Mouse (Mus musculus) MEL (cell line): Measurements from ENCODE around the gene Kcnn3. TPM values are rescaled to one million over a fixed set of nuclear protein-coding genes. Genes with fewer than 3 reads are reported as not detected.
A peak's percentile ranks its signal among the peaks of the same experiment; 100 is the strongest.

Source experiments
- DNase-seq: peaks from one replicate; pipeline ENCODE4 v3.0.0; 2011; ENCODE audit warnings: low read depth, low spot score
- H3K27ac ChIP-seq: 2 replicates; pipeline ENCODE4 v1.5.1; 2012; ENCODE audit warnings: low read depth, mild to moderate bottlenecking, control low read depth, low read length, moderate library complexity; ENCODE audit not compliant: control insufficient read depth
- H3K27me3 ChIP-seq, 2 experiments: fragments of 150-350 bp in 1 of 2; sonication (generic) in 1 of 2; 2 replicates each; pipeline ENCODE4 v1.6.1; 2012; ENCODE audit warnings: low read length in 2 of 2, mild to moderate bottlenecking in 2 of 2, improper control_type of control experiment in 1 of 2, moderate library complexity in 1 of 2; ENCODE audit not compliant: insufficient read depth in 2 of 2, control insufficient read depth in 1 of 2
- H3K36me3 ChIP-seq, 2 experiments: 2 replicates each; pipeline ENCODE4 v1.6.1; 2012 to 2014; ENCODE audit warnings: low read length in 2 of 2, improper control_type of control experiment in 1 of 2, inconsistent platforms in 1 of 2, mild to moderate bottlenecking in 1 of 2; ENCODE audit not compliant: insufficient read depth in 2 of 2, control insufficient read depth in 1 of 2
- H3K4me1 ChIP-seq, 2 experiments: fragments of 150-350 bp in 1 of 2; sonication (generic) in 1 of 2; 2 replicates each; pipeline ENCODE4 v1.6.1; 2012; ENCODE audit warnings: low read length in 2 of 2, improper control_type of control experiment in 1 of 2, mild to moderate bottlenecking in 1 of 2; ENCODE audit not compliant: insufficient read depth in 2 of 2, control insufficient read depth in 1 of 2
- H3K4me3 ChIP-seq, 2 experiments: fragments of 150-350 bp in 1 of 2; sonication (generic) in 1 of 2; 2 replicates each; pipeline ENCODE4 v1.5.1; 2012; ENCODE audit warnings: low read depth in 2 of 2, low read length in 2 of 2, mild to moderate bottlenecking in 2 of 2, moderate library complexity in 2 of 2, control low read depth in 1 of 2, improper control_type of control experiment in 1 of 2; ENCODE audit not compliant: control insufficient read depth in 1 of 2, insufficient read depth in 1 of 2
- H3K79me2 ChIP-seq: 2 replicates; pipeline ENCODE4 v1.6.1; 2012; ENCODE audit warnings: mild to moderate bottlenecking, low read length, moderate library complexity; ENCODE audit not compliant: control insufficient read depth, poor library complexity, insufficient read depth
- H3K9ac ChIP-seq: 2 replicates; pipeline ENCODE4 v1.6.1; 2012; ENCODE audit warnings: low read depth, mild to moderate bottlenecking, control low read depth, low read length, moderate library complexity; ENCODE audit not compliant: control insufficient read depth, poor library complexity, severe bottlenecking
- H3K9me3 ChIP-seq: fragments of 150-350 bp; sonication (generic); replicated peaks from 2 replicates; pipeline ENCODE4 v1.6.1; 2012; ENCODE audit warnings: mild to moderate bottlenecking, low read length, improper control_type of control experiment, moderate library complexity; ENCODE audit not compliant: insufficient read depth
- BHLHE40 ChIP-seq: IDR thresholded peaks from 2 replicates; pipeline ENCODE4 v1.6.1; 2012; ENCODE audit warnings: low read depth, mild to moderate bottlenecking, inconsistent platforms, low read length, improper control_type of control experiment, borderline replicate concordance
- CHD2 ChIP-seq: IDR thresholded peaks from 2 replicates; pipeline ENCODE4 v1.6.1; 2011; ENCODE audit warnings: low read length, improper control_type of control experiment
- CTCF ChIP-seq, 3 experiments: IDR thresholded peaks in 2 of 3; conservative IDR thresholded peaks in 1 of 3; 2 replicates each; pipeline ENCODE4 v1.5.1; 2011 to 2012; ENCODE audit warnings: low read length in 3 of 3, low read depth in 2 of 3, mild to moderate bottlenecking in 2 of 3, improper control_type of control experiment in 1 of 3, inconsistent platforms in 1 of 3, mixed read lengths in 1 of 3, moderate library complexity in 1 of 3; ENCODE audit not compliant: control insufficient read depth in 1 of 3, insufficient read depth in 1 of 3, poor library complexity in 1 of 3, severe bottlenecking in 1 of 3
- ELF1 ChIP-seq: IDR thresholded peaks from 2 replicates; pipeline ENCODE4 v1.6.1; 2014; ENCODE audit warnings: low read depth, mild to moderate bottlenecking, inconsistent platforms, low read length, improper control_type of control experiment, moderate library complexity
- JUND ChIP-seq: IDR thresholded peaks from 2 replicates; pipeline ENCODE4 v1.6.1; 2011; ENCODE audit warnings: low read depth, mild to moderate bottlenecking, improper control_type of control experiment, low read length
- MAX ChIP-seq: IDR thresholded peaks from 2 replicates; pipeline ENCODE4 v1.6.1; 2011; ENCODE audit warnings: low read length, improper control_type of control experiment
- RAD21 ChIP-seq: IDR thresholded peaks from 2 replicates; pipeline ENCODE4 v1.6.1; 2011; ENCODE audit warnings: mild to moderate bottlenecking, low read depth, low read length, improper control_type of control experiment
- SMC3 ChIP-seq: IDR thresholded peaks from 2 replicates; pipeline ENCODE4 v1.6.1; 2011; ENCODE audit warnings: low read depth, low read length, improper control_type of control experiment
- TBP ChIP-seq: IDR thresholded peaks from 2 replicates; pipeline ENCODE4 v1.8.0; 2011; ENCODE audit warnings: low read depth, low read length, improper control_type of control experiment
- TCF12 ChIP-seq: IDR thresholded peaks from 2 replicates; pipeline ENCODE4 v1.6.1; 2014; ENCODE audit warnings: low read depth, mild to moderate bottlenecking, inconsistent platforms, low read length, improper control_type of control experiment, moderate library complexity
- USF1 ChIP-seq: IDR thresholded peaks from 2 replicates; pipeline ENCODE4 v1.6.1; 2014; ENCODE audit warnings: low read depth, mild to moderate bottlenecking, inconsistent platforms, low read length, improper control_type of control experiment, moderate library complexity
- USF2 ChIP-seq, 2 experiments: IDR thresholded peaks; 2 replicates each; pipeline ENCODE4 v1.6.1; 2011 to 2012; ENCODE audit warnings: improper control_type of control experiment in 2 of 2, low read length in 2 of 2, borderline replicate concordance in 1 of 2, inconsistent platforms in 1 of 2, low read depth in 1 of 2, mild to moderate bottlenecking in 1 of 2; ENCODE audit not compliant: insufficient read depth in 1 of 2
- ZC3H11A ChIP-seq: IDR thresholded peaks from 2 replicates; pipeline ENCODE4 v1.6.1; 2012; ENCODE audit warnings: low read depth, mild to moderate bottlenecking, inconsistent platforms, low read length, improper control_type of control experiment
- ZKSCAN1 ChIP-seq: IDR thresholded peaks from 2 replicates; pipeline ENCODE4 v1.6.1; 2012; ENCODE audit warnings: low read depth, mild to moderate bottlenecking, inconsistent platforms, low read length, improper control_type of control experiment, moderate library complexity
- ZMIZ1 ChIP-seq: IDR thresholded peaks from 2 replicates; pipeline ENCODE4 v1.6.1; 2012; ENCODE audit warnings: low read depth, mild to moderate bottlenecking, inconsistent platforms, low read length, improper control_type of control experiment, moderate library complexity
- polyA plus RNA-seq, 2 experiments: library from polyadenylated mRNA; stranded (reverse) in 1 of 2; unstranded in 1 of 2; fragments of >175 nt in 1 of 2; fragments of >200 nt in 1 of 2; gene quantifications; 2 replicates each; pipeline versions ENCODE4 v1.2.1 to v1.2.4; 2012; ENCODE audit warnings: low replicate concordance in 2 of 2, low read depth in 1 of 2; ENCODE audit not compliant: insufficient read length in 2 of 2, insufficient read depth in 1 of 2, missing spikeins in 1 of 2
- total RNA-seq: library from RNA; depleted of rRNA; stranded (reverse); fragments of 300-350 nt; gene quantifications from 2 replicates; pipeline ENCODE4 v1.2.3, GENCODE M21; 2012

Gene Kcnn3
- total and polyA plus RNA-seq, 3 experiments, result 0.04 TPM; not detected in 2

DNA sequence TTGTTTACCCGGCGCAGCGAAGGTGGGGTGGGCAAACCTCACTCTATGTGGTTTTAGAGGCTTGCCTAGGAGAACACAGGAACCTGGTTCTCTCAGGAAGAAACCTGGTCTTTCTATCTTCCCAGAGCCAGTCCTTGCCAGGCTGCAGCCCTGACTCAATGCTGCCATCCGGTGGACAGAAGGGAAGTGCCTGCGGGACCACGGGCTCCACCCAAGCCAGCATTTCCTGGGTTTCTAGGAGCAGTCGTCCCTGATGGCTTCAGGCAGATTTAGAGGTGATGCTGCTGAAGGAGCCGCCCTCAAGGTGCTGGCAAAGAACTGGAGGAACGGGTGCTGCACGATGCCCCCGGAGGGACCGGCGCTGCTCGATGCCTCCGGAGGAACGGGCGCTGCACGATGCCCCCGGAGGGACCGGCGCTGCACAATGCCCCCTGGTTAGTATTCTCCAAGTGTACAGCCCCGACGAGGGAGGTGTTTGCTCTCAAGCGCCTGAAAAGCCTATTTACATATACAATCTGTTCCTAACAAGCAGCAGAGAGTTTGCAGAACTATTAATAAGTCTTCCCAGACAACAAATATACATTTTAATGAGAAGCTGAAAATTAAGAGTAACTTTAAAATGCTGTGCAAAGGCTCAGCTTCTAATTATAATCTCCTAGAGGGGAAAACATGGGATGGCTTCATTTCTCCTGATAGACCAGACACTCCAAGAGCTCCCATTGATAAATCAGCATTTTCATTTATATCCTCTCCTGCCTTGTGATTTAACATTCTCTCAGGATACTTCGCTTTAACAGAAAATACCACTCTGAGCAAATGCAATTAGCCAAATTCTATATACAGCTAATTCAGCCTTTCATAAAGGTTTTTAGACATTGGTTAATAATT, 169.0 kb downstream of the Kcnn3 start:
- no peak overlapping the region for H3K27ac ChIP-seq
- no peaks in the 10 kb centered on the region for H3K9me3 ChIP-seq
- H3K79me2 ChIP-seq, result no peaks in the 10 kb centered on the region
- peaks cover 5 to 9% of the 10 kb centered on the region in 2 experiments for H3K27me3 ChIP-seq
- H3K9ac ChIP-seq, result no peak overlapping the region
- DNase-seq, result peak; percentile 77
- no peak overlapping the region for H3K4me3 ChIP-seq
- peaks cover 0 to 4% of the 10 kb centered on the region in 2 experiments; a peak in 2 of 4 replicates for H3K4me1 ChIP-seq
- H3K36me3 ChIP-seq, result no peaks in the 10 kb centered on the region
- TF ChIP-seq CTCF (IDR thresholded peaks at IDR 0.05 in 2 of 3, conservative IDR thresholded peaks at IDR 0.05 in 1 of 3; ENCODE audit: control insufficient read depth in 1 of 3, insufficient read depth in 1 of 3, low read depth in 2 of 3, low read length in 3 of 3, poor library complexity in 1 of 3, severe bottlenecking in 1 of 3), result peak; percentile 97 to 99 (median 98)
- no peak for TF ChIP-seq TBP
- TF ChIP-seq ZMIZ1, result no peak
- 0 out of 2 replicates have a peak, but pooled peaks have one; percentile 2 for TF ChIP-seq TCF12
- no peak for TF ChIP-seq CHD2
- no peak for TF ChIP-seq USF1
- peak; percentile 95 for TF ChIP-seq RAD21
- peak; percentile 98 for TF ChIP-seq SMC3
- TF ChIP-seq ZKSCAN1, result no peak
- peak; percentile 90 for TF ChIP-seq ZC3H11A
- no peak for TF ChIP-seq JUND
- peak; percentile 35; the same call in 1 of the 2 replicates for TF ChIP-seq ELF1

DNA sequence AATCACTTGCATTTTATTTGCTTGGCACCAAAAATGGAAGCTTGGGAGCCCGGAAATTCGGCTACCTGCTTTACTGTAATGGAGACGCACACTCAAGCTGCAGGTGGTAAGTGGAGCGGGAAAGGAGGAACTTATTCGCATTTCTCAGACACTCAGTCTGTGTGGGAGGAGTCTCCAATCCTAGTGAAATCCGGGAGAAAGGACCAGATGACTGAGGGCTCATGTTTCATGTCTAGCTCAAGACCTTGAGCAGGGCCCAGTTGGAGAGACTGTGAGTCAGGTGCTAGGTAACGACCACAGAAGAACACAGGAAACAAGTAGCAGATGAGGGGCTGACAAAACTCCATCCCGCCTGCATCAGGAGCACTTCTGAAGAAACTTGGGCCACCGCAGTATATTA, 171.8 kb downstream of the Kcnn3 start:
- peaks cover 8% of the 10 kb centered on the region in 2 experiments for H3K27me3 ChIP-seq
- H3K9me3 ChIP-seq, result no peaks in the 10 kb centered on the region
- peaks cover 0 to 4% of the 10 kb centered on the region in 2 experiments; a peak in 2 of 4 replicates for H3K4me1 ChIP-seq
- H3K4me3 ChIP-seq, result no peak overlapping the region
- H3K9ac ChIP-seq, result no peak overlapping the region
- H3K27ac ChIP-seq, result no peak overlapping the region
- DNase-seq, result no peak
- H3K36me3 ChIP-seq, result no peaks in the 10 kb centered on the region
- no peaks in the 10 kb centered on the region for H3K79me2 ChIP-seq
- TF ChIP-seq CTCF (IDR thresholded peaks at IDR 0.05 in 2 of 3, conservative IDR thresholded peaks at IDR 0.05 in 1 of 3; ENCODE audit: control insufficient read depth in 1 of 3, insufficient read depth in 1 of 3, low read depth in 2 of 3, low read length in 3 of 3, poor library complexity in 1 of 3, severe bottlenecking in 1 of 3) (no peak), MAX (no peak), BHLHE40 (no peak), ZMIZ1 (no peak), USF2 (IDR thresholded peaks at IDR 0.05; ENCODE audit: borderline replicate concordance in 1 of 2, insufficient read depth in 1 of 2, low read depth in 1 of 2, low read length in 2 of 2) (no peak), JUND (no peak)
